Mouse (Mus musculus): Measurements from ENCODE around the gene Arhgap17.

The Arhgap17 gene

DNA sequence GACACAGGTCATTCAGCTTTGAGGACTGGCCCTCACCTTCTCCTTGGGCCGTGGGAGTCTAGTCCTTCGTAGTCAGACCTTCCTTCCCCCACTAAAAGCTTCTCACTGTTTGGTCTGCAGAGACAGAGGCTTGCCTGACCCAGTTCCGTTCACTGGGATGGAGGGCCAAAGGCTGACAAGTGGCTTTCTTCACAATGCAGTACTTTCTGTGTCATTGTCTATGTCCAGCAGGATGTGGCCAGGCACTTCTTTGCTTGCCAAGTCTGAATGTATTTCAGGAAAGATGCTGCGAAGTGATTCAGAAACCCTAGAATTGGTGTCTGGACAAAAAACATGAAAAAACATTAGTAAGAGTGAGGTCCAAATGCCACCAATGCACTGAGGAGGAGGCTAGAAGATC lies 89.9 kb downstream of the Arhgap17 start:
- no peak for DNase-seq

DNA sequence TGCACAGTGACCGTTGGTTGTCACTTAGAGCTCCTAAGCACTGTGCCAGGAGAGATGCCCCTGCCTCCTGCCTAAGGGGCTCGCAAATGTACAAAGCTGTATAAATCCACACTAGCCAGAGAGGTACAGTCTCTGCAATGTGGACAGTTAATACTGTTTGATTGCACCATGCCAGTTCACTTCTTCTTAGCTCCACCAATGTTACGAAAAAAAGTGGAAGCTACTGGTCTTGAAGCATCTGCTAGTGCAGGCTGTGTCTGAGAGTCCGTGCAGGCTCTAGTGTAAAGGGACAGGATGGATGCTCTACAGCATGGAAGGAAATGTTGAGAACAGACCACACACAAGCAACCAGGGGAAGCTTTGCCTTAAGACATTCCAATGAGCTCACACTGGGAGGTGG lies 93.1 kb downstream of the Arhgap17 start:
- DNase-seq = no peak

DNA sequence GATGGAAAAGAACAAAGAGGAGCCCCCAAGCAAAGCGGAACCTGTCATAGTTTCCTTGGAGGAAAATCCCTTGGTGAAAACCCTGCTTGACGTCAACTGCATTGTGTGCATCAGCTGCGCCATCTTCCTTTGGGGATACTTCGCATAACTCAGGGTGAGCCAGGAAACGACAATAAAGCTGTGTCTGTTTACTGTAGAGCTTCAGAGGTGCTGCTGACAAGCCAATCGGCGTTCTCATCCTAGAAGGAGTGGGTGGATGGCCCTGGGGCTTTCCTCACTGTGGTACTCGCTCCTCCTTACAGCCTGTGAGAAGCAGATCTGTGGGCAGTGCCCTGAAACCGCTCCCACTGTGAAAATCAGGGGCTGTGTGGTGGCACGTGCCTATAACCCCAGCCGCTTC lies 96.7 kb downstream of the Arhgap17 start:
- DNase-seq = no peak

DNA sequence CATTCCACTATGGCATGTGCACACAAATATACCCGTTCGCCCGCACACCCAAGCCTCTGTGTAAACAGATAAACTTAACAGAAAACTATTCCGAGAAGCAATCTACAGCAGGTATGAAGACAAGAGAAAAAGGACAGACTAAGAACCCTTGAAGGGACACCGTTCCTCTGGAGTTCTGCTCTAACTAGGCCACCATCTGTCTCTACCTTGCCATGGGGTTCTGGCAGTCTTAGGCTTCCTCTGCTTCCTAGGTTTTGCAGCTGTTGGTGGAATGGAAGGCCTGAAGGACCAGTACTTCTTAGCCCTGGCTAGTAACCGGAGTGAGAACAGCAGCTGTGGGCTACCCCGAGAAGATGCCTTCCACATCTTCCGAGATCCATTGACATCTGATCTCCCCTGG lies 111.6 kb downstream of the Arhgap17 start:
- peak; percentile 18 for DNase-seq

DNA sequence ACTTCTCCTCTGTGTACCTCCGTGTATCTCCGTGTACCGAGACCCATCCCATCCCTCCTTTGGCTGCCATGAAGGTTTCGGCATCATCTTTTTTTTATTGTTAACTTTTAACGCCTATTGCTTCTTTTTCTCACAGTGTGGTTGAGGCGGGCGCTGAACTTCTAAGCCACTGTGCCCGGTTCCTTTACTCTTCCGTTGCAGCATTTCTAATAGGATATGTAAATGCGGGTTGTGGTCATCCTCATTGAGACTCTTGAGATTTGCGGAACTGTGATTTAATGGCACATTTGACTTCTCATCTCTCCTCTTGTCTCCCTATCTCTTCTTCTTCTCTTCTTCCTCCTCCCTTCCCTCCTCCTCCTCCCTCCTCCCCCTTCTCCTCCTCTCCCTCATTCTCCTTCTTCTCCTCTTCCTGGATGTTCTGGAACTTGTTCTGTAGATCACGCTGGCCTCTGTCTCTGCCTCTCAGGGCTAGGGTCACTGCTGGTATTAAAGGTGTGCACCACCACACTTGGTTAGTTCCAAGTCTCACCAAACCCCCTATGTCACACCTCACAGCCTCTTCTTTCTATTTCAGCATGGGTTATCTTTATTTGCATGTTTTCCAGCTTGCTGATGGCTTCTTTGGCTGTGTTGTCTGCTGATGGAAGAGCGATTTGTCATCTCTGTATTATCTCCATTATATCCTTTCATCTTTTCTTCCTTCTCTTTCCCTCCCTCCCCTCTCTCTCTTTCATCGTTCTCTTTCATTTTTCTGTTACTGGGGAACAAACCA lies 115.3 kb downstream of the Arhgap17 start:
- no peak for DNase-seq

DNA sequence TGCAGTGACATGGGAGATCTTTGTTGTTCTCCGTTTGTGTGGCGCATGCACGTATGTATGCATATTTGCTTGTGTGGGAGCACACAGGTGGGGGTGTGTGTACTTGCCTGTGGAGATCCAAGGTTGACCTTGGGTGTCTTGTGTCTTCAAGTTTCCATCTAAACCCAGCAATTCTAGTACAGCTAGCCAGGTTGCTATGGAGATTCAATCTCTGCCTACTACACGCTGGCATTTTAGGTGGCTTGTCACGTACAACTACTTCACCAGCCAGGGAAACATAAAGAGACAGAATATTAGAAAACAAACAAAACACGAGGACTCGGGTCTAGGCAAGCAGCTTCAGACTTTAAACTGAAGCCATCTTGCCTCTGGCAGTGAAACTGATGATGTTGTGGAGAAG lies 116.3 kb downstream of the Arhgap17 start:
- DNase-seq = no peak

DNA sequence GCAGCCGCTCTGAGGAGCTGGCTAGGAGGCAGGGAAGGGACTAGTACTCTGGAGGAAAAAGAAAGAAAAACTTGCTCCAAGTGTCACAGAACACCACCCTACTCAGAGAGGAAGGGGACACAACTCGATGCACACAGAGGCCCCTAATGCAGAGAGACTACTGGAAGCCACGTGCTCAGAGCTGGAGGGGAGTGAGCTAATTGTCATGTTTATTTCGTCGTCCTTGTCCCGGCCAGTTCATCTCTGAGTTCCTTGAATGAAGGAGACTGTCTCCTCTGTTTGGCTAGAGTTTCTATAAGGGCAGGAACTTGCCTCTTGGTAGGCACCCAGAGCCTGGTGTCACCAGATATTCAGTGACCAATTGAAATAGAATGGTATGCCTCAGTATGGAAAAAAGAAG lies 118.4 kb downstream of the Arhgap17 start:
- DNase-seq = no peak

DNA sequence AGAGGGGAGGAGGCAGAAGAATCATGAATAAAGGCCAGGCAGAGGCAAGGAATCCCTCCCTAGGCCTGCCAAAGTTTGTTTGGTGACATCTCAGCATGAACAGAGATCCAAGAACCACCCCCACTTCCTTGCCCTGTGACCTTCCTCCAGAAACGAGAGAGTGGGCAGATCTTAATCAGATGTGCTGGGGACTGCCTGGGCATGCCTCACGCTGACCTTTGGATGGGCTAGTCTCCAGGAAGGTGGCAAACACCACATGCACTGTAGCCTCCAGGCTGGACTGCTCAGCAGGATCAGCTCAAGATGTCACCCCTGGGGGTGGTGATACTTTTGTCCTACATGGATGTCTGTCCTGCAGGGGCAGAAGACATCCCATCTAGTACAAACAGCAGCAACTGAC lies 121.5 kb downstream of the Arhgap17 start:
- no peak for DNase-seq

DNA sequence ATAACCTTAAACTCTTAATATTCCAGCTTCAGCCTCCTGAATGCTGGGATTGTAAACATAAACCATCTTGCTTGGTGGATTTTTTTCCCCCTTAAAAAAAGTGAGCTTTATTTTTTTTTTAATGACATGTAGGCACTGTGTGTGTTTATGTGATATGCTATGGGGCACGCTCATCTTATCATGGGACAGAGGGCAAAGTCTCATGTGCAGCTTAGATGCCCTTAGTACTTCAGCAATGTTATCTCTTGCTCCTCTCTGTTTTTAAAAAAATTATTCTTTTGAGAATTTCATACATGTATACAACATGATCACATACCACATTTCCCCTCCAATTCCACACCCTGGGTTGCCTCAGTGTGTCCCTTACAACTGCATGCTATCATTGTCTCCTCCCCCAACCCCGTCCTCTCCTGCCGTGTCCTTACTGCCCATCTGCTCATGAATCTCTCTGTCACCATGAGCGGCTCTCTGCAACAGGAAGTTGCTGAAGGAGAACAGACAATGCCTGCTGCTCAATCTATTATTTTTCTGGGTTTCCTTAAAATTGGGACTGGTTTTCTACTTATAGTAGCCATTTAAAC lies 123.1 kb downstream of the Arhgap17 start:
- no peak for DNase-seq

DNA sequence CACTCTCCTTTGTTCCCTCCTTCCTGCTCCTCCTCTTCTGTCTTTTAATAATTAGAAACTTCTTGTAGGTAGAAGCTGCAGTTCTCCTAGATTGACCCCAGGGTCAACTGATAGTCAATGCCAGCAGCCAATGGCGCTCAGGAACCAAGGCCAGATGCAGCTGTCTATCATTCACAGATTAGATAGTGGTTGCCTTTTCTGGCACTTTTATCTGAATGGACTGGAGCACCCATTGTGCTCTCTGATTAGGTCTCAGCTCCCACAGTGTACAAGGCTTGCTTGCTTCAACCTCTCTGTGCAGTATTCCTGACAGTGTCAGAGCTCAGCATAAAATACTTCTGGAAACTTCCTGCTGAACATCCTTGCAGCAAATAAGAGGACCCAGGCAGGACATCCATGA lies 124.9 kb downstream of the Arhgap17 start:
- no peak for DNase-seq

DNA sequence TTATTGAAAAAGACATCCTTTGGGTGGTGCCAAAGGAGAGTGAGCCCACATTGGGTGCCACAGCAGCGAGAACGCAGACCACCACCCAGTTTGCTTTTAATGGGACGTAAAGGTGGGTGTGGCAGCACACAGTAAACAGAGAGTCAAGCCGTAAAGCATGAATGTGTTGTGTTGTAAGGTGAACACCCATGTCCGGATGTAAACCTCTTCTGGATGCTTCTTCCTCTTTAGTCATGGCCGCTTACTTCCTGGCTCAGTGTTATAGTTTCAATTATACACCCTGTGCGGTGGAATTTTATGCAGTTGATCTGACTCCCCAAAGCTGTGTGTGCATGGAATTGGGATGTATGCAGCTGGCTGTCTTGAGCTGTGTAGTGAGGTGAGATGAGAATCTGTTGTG lies 127.5 kb downstream of the Arhgap17 start:
- DNase-seq = no peak

DNA sequence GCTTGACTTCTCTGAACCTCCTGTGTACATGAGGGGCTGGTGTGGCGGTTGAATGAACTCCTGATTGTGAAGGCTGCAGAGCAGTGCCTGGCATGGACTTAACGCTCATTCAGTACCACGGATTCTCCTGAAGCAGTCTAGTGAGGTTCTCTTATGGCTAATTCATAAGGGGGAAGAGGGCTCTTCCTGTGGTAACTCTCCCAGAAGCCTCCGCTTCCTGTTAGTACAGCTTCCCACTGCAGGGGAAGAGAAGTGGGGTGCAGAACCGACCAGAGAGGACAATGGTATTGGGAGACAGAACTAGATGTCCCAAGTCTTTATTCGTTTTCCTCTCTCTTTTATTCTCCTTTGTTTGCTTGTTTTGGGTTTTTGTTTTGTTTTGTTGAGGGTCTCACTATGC lies 129.7 kb downstream of the Arhgap17 start:
- no peak for DNase-seq

DNA sequence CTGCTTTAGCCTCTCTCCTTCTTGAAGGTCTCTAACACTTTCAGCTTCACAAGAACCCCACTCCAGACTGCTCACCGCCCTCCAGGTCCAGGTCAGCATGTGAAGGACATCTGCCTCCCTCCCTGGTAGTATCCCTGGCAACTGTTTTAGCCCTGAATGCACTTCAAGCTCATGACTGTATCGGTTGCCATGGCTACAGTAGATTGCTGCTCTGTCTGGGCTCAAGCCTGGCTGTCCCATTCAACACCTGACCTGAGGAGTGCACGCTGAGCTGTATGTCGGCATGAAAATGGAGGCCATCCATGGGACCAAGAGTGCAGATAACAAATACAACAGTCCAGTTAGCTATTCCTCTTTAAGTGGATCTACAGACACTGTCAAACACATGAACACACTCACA lies 131.1 kb downstream of the Arhgap17 start:
- DNase-seq = no peak

DNA sequence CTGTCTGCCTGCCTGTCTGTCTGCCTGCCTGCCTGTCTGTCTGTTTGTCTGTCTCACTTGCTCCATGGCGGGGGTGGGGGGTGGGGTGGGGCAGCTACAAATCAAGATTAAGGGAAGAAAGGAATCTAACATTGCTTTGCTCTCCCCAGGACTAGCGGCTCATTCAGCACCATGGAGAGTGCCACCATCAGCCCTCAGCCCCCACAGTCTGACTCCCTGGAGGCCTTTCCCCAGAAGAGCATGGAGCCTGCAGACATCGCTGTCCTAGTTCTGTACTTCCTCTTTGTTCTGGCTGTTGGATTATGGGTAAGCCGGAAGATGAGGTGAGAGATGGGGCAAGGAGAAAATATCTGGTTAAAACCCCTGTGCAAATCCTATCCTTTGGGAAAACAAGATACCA lies 134.3 kb downstream of the Arhgap17 start:
- no peak for DNase-seq

Data from cerebellum, adult 11-12 months (tissue).